Mouse (Mus musculus) heart, adult 2 months (tissue): Measurements from ENCODE around the gene Ssbp2. TPM values are rescaled to one million over a fixed set of nuclear protein-coding genes. Genes with fewer than 3 reads are reported as not detected.

Experiments
- DNase-seq, 2 experiments: peaks; one replicate each; pipeline ENCODE4 v3.0.0; 2021
- H3K27ac ChIP-seq: fragments of 200-600 bp; 2 replicates; pipeline ENCODE4 v1.8.1; 2022
- H3K27me3 ChIP-seq: fragments of 200-500 bp; 2 replicates; pipeline ENCODE4 v1.6.1; 2012; ENCODE audit warnings: mild to moderate bottlenecking, low read length, inconsistent platforms, mixed read lengths; ENCODE audit not compliant: control insufficient read depth, insufficient read depth
- H3K36me3 ChIP-seq: fragments of 200-500 bp; 2 replicates; pipeline ENCODE4 v1.6.1; 2012; ENCODE audit warnings: low read length, inconsistent platforms; ENCODE audit not compliant: control insufficient read depth, insufficient read depth
- H3K4me1 ChIP-seq: fragments of 200-500 bp; 2 replicates; pipeline ENCODE4 v1.6.1; 2011; ENCODE audit warnings: low read length; ENCODE audit not compliant: control insufficient read depth, insufficient read depth
- H3K4me3 ChIP-seq: fragments of 200-600 bp; 2 replicates; pipeline ENCODE4 v1.8.1; 2022
- H3K79me2 ChIP-seq: fragments of 200-500 bp; replicated peaks from 2 replicates; pipeline ENCODE4 v1.6.1; 2012; ENCODE audit warnings: mild to moderate bottlenecking, inconsistent platforms, low read length, moderate library complexity, mixed read lengths; ENCODE audit not compliant: control insufficient read depth, insufficient read depth
- H3K9ac ChIP-seq: fragments of 200-500 bp; 2 replicates; pipeline ENCODE4 v1.6.1; 2012; ENCODE audit warnings: low read depth, mild to moderate bottlenecking, control low read depth, inconsistent platforms, low read length, mixed read lengths
- CTCF ChIP-seq: fragments of 200-600 bp; IDR thresholded peaks from 2 replicates; pipeline ENCODE4 v1.8.1; 2022; ENCODE audit warnings: antibody characterized with exemption, mild to moderate bottlenecking, moderate library complexity
- EP300 ChIP-seq: fragments of 200-500 bp; IDR thresholded peaks from 2 replicates; pipeline ENCODE4 v1.6.1; 2011; ENCODE audit warnings: low read depth, low read length, control low read depth; ENCODE audit not compliant: insufficient read depth
- POLR2A ChIP-seq: fragments of 200-500 bp; IDR thresholded peaks from 2 replicates; pipeline ENCODE4 v1.6.1; 2011; ENCODE audit warnings: mild to moderate bottlenecking, low read depth, low read length, control low read depth; ENCODE audit not compliant: insufficient read depth
- WGBS: fragments of 180-500 bp; shearing (Covaris S2); methylation state at CpG from one replicate; pipeline ENCODE4 v1.1.7; 2018; 5-methylcytosine and 5-hydroxymethylcytosine counted together
- intact Hi-C: fragments of 180-260 bp; cut with DNase I; formaldehyde crosslinking; loops from one replicate; pipeline ENCODE4 v1.15.1; 2025
- polyA plus RNA-seq: library from polyadenylated mRNA; depleted of rRNA; stranded (reverse); fragments of >200 nt; gene quantifications from 2 replicates; pipeline ENCODE4 v1.2.3, GENCODE M21; 2012
- total RNA-seq, 2 experiments: library from RNA; stranded (reverse); gene quantifications; 2 replicates each; pipeline ENCODE4 v1.2.3; 2021

Ssbp2 gene
- total and polyA plus RNA-seq, 3 experiments: 25.0 to 40.4 (median 39.0) TPM

- intact Hi-C loops: no loop called here
- 70% methylated on average over 3 of the region's 3 CpGs for WGBS
These were observed 213.2 kb downstream of the Ssbp2 start for GRCm38 (mm10) chr13:91673241-91673640.

GRCm38 (mm10) chr13:91680764-91681437 lies 220.8 kb downstream of the Ssbp2 start:
- intact Hi-C loops: no loop called here
- H3K36me3 ChIP-seq: no peaks in the 10 kb centered on the region
- DNase-seq: no peak
- H3K79me2 ChIP-seq: no peaks in the 10 kb centered on the region; the same call in 1 of the 2 replicates
- H3K27ac ChIP-seq: no peak overlapping the region
- H3K9ac ChIP-seq: no peak overlapping the region
- no peak for TF ChIP-seq EP300
- TF ChIP-seq CTCF: no peak
- TF ChIP-seq POLR2A: no peak
- no peak overlapping the region for H3K4me3 ChIP-seq
- H3K27me3 ChIP-seq: no peaks in the 10 kb centered on the region
- no peaks in the 10 kb centered on the region for H3K4me1 ChIP-seq
- 80% methylated on average over 8 of the region's 8 CpGs for WGBS

More at GRCm38 (mm10) chr13:91673241-91673640, 213.2 kb downstream of the Ssbp2 start:
- Histone ChIP-seq H3K36me3 (no peaks in the 10 kb centered on the region), H3K27ac (no peak overlapping the region), H3K4me1 (no peaks in the 10 kb centered on the region), H3K9ac (no peak overlapping the region), H3K27me3 (no peaks in the 10 kb centered on the region), H3K79me2 (no peaks in the 10 kb centered on the region), H3K4me3 (no peak overlapping the region)
- no peak for DNase-seq
- TF ChIP-seq CTCF: no peak
- no peak for TF ChIP-seq EP300
- TF ChIP-seq POLR2A: no peak

GRCm38 (mm10) chr13:91681474-91681873 lies 221.4 kb downstream of the Ssbp2 start:
- Histone ChIP-seq H3K4me1 (no peaks in the 10 kb centered on the region), H3K79me2 (no peaks in the 10 kb centered on the region; the same call in 1 of the 2 replicates), H3K4me3 (no peak overlapping the region), H3K27me3 (no peaks in the 10 kb centered on the region), H3K27ac (no peak overlapping the region), H3K9ac (no peak overlapping the region), H3K36me3 (no peaks in the 10 kb centered on the region)
- DNase-seq: no peak
- WGBS: 88% methylated on average over 3 of the region's 3 CpGs
- intact Hi-C loops: no loop called here
- TF ChIP-seq CTCF (no peak), POLR2A (no peak), EP300 (no peak)

- TF ChIP-seq POLR2A (no peak), CTCF (no peak), EP300 (no peak)
- Histone ChIP-seq H3K27me3 (no peaks in the 10 kb centered on the region), H3K9ac (no peak overlapping the region), H3K4me1 (peaks cover 2% of the 10 kb centered on the region; the same call in 1 of the 2 replicates), H3K79me2 (no peaks in the 10 kb centered on the region), H3K36me3 (peaks cover 3% of the 10 kb centered on the region; the same call in 1 of the 2 replicates), H3K27ac (no peak overlapping the region), H3K4me3 (no peak overlapping the region)
- 85% methylated on average over 5 of the region's 5 CpGs for WGBS
- no peak for DNase-seq
- intact Hi-C loops: no loop called here
These were observed 230.0 kb downstream of the Ssbp2 start for GRCm38 (mm10) chr13:91690118-91690517.

- 64% methylated on average over 7 of the region's 7 CpGs for WGBS
- intact Hi-C loops: no loop called here
- Histone ChIP-seq H3K4me1 (peaks cover 3% of the 10 kb centered on the region), H3K36me3 (peaks cover 6% of the 10 kb centered on the region; the same call in 1 of the 2 replicates), H3K27ac (no peak overlapping the region), H3K79me2 (no peaks in the 10 kb centered on the region), H3K9ac (no peak overlapping the region), H3K4me3 (no peak overlapping the region), H3K27me3 (no peaks in the 10 kb centered on the region)
- no peak for TF ChIP-seq CTCF
- no peak for DNase-seq
These were observed 233.5 kb downstream of the Ssbp2 start for GRCm38 (mm10) chr13:91693615-91694014.

GRCm38 (mm10) chr13:91695406-91695805 lies 235.3 kb downstream of the Ssbp2 start:
- 63% methylated on average over 2 of the region's 2 CpGs for WGBS
- Histone ChIP-seq H3K4me3 (no peak overlapping the region), H3K27me3 (no peaks in the 10 kb centered on the region), H3K36me3 (peaks cover 6% of the 10 kb centered on the region; the same call in 1 of the 2 replicates), H3K79me2 (no peaks in the 10 kb centered on the region), H3K27ac (no peak overlapping the region; the same call in 1 of the 2 replicates), H3K9ac (no peak overlapping the region), H3K4me1 (peaks cover 3% of the 10 kb centered on the region)
- TF ChIP-seq POLR2A: no peak
- no peak for TF ChIP-seq EP300
- no peak for TF ChIP-seq CTCF
- intact Hi-C loops: no loop called here
- DNase-seq: no peak
